Mouse (Mus musculus): ENCODE results near the gene Abi3bp. TPM values are rescaled to one million over a fixed set of nuclear protein-coding genes. Genes with fewer than 3 reads are reported as not detected.

Gene Abi3bp
- polyA plus RNA-seq, 1 experiment, result not detected

DNA sequence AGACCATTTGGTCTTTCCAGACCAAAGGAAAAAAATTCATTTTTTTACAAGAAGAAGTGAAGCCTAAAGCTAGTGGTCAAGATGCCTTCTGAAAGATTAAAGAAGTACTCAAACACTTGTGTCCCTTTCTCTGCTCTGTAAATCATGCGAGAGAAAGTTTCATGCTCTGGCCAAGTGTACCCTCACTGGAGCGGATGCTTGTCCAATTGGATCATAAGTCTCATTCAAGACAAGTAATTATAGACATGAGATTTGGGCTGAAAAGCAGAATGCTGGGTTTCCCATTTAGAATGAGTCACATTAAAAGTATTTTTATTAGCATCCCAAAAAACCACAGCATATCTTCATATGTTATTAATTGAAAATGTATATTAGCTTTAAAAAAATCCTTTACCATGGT lies 4.5 kb upstream of the Abi3bp start:
- Histone ChIP-seq H3K9me3 (ENCODE audit: control insufficient read depth, low read length) (no peaks in the 10 kb centered on the region), H3K4me1 (ENCODE audit: control insufficient read depth) (no peaks in the 10 kb centered on the region), H3K4me3 (replicated peaks) (no peak overlapping the region), H3K27me3 (ENCODE audit: control insufficient read depth) (no peaks in the 10 kb centered on the region), H3K36me3 (ENCODE audit: control insufficient read depth) (no peaks in the 10 kb centered on the region)
- TF ChIP-seq TAL1 (IDR thresholded peaks at IDR 0.05; ENCODE audit: low read length) (no peak), GATA1 (IDR thresholded peaks at IDR 0.05; ENCODE audit: low read length) (no peak)

DNA sequence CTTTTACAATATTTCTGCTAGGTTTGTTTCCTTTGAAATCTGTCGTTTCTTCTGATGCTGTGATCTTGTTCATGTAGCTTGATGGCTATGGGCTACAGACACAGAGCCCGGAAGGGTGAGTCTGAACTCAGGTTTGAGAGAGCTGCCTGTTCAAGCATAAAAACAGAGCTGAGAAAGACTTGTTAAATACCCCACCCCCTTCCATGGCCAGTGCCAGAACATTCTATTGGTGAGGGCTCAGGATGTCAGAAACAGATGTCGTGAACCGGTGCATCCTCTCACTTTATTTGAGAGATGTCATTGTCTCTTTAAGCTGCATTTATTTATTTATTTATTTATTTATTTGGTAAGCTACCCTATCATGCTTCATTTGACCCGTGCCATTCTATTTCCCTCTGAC lies 2.0 kb upstream of the Abi3bp start:
- Histone ChIP-seq H3K4me3 (replicated peaks) (no peak overlapping the region), H3K36me3 (ENCODE audit: control insufficient read depth) (no peaks in the 10 kb centered on the region), H3K9me3 (ENCODE audit: control insufficient read depth, low read length) (no peaks in the 10 kb centered on the region), H3K4me1 (ENCODE audit: control insufficient read depth) (no peaks in the 10 kb centered on the region), H3K27me3 (ENCODE audit: control insufficient read depth) (no peaks in the 10 kb centered on the region)
- TF ChIP-seq TAL1 (IDR thresholded peaks at IDR 0.05; ENCODE audit: low read length) (no peak), GATA1 (IDR thresholded peaks at IDR 0.05; ENCODE audit: low read length) (no peak)

DNA sequence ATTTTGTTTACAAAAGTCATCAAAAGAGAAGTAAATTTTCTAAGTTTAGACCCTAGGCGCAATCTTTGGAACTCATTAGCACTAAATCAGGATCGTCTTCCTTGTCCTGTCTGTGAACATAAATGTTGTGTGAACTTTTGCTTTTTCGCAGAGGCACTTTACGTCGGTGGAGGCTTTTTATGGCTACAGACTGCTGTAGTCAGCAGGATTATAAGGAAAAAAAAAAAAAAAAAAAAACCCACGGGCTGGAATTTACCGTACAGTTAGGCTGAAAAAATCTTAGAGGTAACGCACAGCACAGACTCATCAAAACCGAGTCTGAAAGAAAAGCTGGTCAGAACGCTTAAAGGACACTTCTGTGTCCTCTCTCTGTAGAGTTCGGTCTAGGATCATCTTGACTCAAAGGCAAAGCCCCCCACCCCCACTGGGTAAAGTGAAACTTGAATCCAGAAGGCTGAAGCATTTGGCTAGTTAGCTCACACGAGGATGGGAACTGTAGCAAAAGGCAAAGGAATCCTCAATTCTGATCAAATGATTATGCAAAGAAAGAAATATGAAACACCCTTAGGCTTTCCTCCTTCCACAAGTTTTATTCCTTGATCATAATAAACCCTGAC lies 1.0 kb downstream of the Abi3bp start:
- Histone ChIP-seq H3K4me3 (replicated peaks) (no peak overlapping the region), H3K9me3 (ENCODE audit: control insufficient read depth, low read length) (no peaks in the 10 kb centered on the region), H3K36me3 (ENCODE audit: control insufficient read depth) (no peaks in the 10 kb centered on the region), H3K4me1 (ENCODE audit: control insufficient read depth) (no peaks in the 10 kb centered on the region), H3K27me3 (ENCODE audit: control insufficient read depth) (no peaks in the 10 kb centered on the region)
- TF ChIP-seq TAL1 (IDR thresholded peaks at IDR 0.05; ENCODE audit: low read length) (no peak), GATA1 (IDR thresholded peaks at IDR 0.05; ENCODE audit: low read length) (no peak)

DNA sequence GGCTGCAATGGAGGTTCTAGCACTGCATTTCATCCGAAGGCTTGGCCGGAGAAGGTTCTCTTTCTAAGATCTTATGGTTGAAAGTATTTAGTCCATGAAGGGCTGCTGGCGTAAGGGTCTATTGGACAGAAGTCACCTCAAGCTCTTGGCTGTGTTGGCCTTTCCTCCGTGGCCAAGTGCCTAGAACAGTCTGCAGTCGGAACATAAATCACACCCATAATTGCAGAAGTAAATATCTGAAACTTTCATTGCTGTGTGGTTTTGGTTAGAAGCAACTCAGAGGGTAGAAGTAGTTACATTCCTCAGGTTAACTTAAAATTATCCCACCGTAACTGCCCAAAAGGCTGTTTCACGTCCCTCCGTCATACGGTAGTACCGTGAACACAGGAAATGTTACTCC lies 5.8 kb downstream of the Abi3bp start:
- Histone ChIP-seq H3K36me3 (ENCODE audit: control insufficient read depth) (no peaks in the 10 kb centered on the region), H3K27me3 (ENCODE audit: control insufficient read depth) (no peaks in the 10 kb centered on the region), H3K9me3 (ENCODE audit: control insufficient read depth, low read length) (no peaks in the 10 kb centered on the region), H3K4me1 (ENCODE audit: control insufficient read depth) (no peaks in the 10 kb centered on the region), H3K4me3 (replicated peaks) (no peak overlapping the region)
- TF ChIP-seq GATA1 (IDR thresholded peaks at IDR 0.05; ENCODE audit: low read length) (no peak), TAL1 (IDR thresholded peaks at IDR 0.05; ENCODE audit: low read length) (no peak)

- no peaks in the 10 kb centered on the region for H3K27me3 ChIP-seq (ENCODE audit: control insufficient read depth)
- no peaks in the 10 kb centered on the region for H3K4me1 ChIP-seq (ENCODE audit: control insufficient read depth)
- H3K36me3 ChIP-seq (ENCODE audit: control insufficient read depth), result no peaks in the 10 kb centered on the region
Measured at GRCm38 (mm10) chr16:56486461-56486860, 8.8 kb downstream of the Abi3bp start.

GRCm38 (mm10) chr16:56490861-56491260 lies 13.2 kb downstream of the Abi3bp start:
- H3K9me3 ChIP-seq (ENCODE audit: control insufficient read depth, low read length), result no peaks in the 10 kb centered on the region
- H3K36me3 ChIP-seq (ENCODE audit: control insufficient read depth), result no peaks in the 10 kb centered on the region
- H3K4me1 ChIP-seq (ENCODE audit: control insufficient read depth), result no peaks in the 10 kb centered on the region
- no peaks in the 10 kb centered on the region for H3K27me3 ChIP-seq (ENCODE audit: control insufficient read depth)
- H3K4me3 ChIP-seq (replicated peaks), result no peak overlapping the region
- TF ChIP-seq TAL1 (IDR thresholded peaks at IDR 0.05; ENCODE audit: low read length) (no peak), GATA1 (IDR thresholded peaks at IDR 0.05; ENCODE audit: low read length) (no peak)

More at GRCm38 (mm10) chr16:56486461-56486860, 8.8 kb downstream of the Abi3bp start:
- H3K4me3 ChIP-seq (replicated peaks), result no peak overlapping the region
- no peaks in the 10 kb centered on the region for H3K9me3 ChIP-seq (ENCODE audit: control insufficient read depth, low read length)
- TF ChIP-seq GATA1 (IDR thresholded peaks at IDR 0.05; ENCODE audit: low read length), result no peak

DNA sequence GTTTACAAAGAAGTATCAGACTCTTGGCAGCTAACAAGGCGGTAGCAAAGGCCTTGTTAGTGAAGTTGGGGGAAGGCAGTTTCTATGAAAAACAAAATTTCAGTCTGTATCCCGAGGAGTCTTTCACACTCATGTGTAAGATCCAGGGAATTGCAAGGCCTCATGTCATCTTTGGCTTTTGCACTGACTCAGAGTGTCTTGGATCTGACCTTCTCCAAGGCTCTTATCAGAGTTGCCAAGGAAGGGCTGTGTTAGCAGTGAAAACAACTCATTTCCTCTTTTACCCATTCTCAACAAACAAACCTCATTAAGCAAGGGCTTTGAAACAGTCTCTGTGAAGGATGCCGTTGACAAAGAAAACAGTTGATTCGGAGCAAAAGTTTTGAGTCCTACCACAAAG lies 17.6 kb downstream of the Abi3bp start:
- Histone ChIP-seq H3K4me1 (ENCODE audit: control insufficient read depth) (no peaks in the 10 kb centered on the region), H3K9me3 (ENCODE audit: control insufficient read depth, low read length) (no peaks in the 10 kb centered on the region), H3K4me3 (replicated peaks) (no peak overlapping the region), H3K27me3 (ENCODE audit: control insufficient read depth) (no peaks in the 10 kb centered on the region), H3K36me3 (ENCODE audit: control insufficient read depth) (no peaks in the 10 kb centered on the region)
- TF ChIP-seq GATA1 (IDR thresholded peaks at IDR 0.05; ENCODE audit: low read length), result no peak
- no peak for TF ChIP-seq TAL1 (IDR thresholded peaks at IDR 0.05; ENCODE audit: low read length)

DNA sequence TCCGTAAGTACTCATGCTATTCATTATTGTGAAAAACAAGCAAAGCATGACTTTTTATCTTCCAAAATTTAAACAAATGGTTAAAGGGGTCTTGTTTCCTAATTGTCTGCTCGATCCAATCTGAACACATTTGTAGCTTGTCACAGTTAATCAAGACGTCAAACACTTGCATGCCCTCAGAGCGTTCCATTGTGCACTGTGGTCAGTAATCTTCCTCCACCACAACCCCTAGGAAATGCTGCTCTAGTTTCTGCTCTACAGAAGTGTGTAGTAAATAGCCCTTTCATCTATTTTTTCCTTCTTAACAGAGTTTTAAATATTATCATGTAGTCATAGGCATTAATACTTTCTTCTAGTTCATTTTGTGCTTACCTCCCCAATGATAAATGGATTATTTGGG lies 19.1 kb downstream of the Abi3bp start:
- TF ChIP-seq TAL1 (IDR thresholded peaks at IDR 0.05; ENCODE audit: low read length), result no peak
- H3K4me1 ChIP-seq (ENCODE audit: control insufficient read depth), result no peaks in the 10 kb centered on the region
- no peak overlapping the region for H3K4me3 ChIP-seq (replicated peaks)
- H3K9me3 ChIP-seq (ENCODE audit: control insufficient read depth, low read length), result no peaks in the 10 kb centered on the region
- H3K36me3 ChIP-seq (ENCODE audit: control insufficient read depth), result no peaks in the 10 kb centered on the region
- H3K27me3 ChIP-seq (ENCODE audit: control insufficient read depth), result no peaks in the 10 kb centered on the region

DNA sequence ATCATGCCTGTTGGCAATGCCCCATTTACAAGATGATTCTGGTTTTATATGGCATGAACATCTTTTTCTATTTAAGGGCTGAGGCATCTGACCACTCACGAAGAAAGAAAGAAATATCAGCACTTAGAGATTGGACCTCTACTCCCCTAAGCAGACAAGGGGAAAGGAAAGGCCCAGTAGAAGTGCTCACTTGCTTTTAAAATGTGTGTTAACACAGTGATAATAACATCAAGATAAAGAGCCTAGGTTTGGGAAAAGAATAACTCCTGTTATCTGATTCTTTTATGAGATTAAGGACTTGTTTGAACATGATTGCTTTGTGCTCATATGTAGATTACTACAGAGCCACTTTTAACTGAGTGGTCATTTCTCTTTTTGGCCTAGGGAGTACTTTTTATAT lies 21.0 kb downstream of the Abi3bp start:
- H3K36me3 ChIP-seq (ENCODE audit: control insufficient read depth), result no peaks in the 10 kb centered on the region
- H3K9me3 ChIP-seq (ENCODE audit: control insufficient read depth, low read length), result no peaks in the 10 kb centered on the region
- no peaks in the 10 kb centered on the region for H3K27me3 ChIP-seq (ENCODE audit: control insufficient read depth)
- no peak overlapping the region for H3K4me3 ChIP-seq (replicated peaks)
- TF ChIP-seq GATA1 (IDR thresholded peaks at IDR 0.05; ENCODE audit: low read length) (no peak), TAL1 (IDR thresholded peaks at IDR 0.05; ENCODE audit: low read length) (no peak)
- no peaks in the 10 kb centered on the region for H3K4me1 ChIP-seq (ENCODE audit: control insufficient read depth)

GRCm38 (mm10) chr16:56500441-56500840 lies 22.8 kb downstream of the Abi3bp start:
- no peak overlapping the region for H3K4me3 ChIP-seq (replicated peaks)
- H3K9me3 ChIP-seq (ENCODE audit: control insufficient read depth, low read length), result no peaks in the 10 kb centered on the region
- no peaks in the 10 kb centered on the region for H3K27me3 ChIP-seq (ENCODE audit: control insufficient read depth)
- no peak for TF ChIP-seq TAL1 (IDR thresholded peaks at IDR 0.05; ENCODE audit: low read length)
- no peak for TF ChIP-seq GATA1 (IDR thresholded peaks at IDR 0.05; ENCODE audit: low read length)
- H3K36me3 ChIP-seq (ENCODE audit: control insufficient read depth), result no peaks in the 10 kb centered on the region
- no peaks in the 10 kb centered on the region for H3K4me1 ChIP-seq (ENCODE audit: control insufficient read depth)

Measured in erythroblast, embryonic 14.5 days (primary cell).